In the genomic region with DNA sequence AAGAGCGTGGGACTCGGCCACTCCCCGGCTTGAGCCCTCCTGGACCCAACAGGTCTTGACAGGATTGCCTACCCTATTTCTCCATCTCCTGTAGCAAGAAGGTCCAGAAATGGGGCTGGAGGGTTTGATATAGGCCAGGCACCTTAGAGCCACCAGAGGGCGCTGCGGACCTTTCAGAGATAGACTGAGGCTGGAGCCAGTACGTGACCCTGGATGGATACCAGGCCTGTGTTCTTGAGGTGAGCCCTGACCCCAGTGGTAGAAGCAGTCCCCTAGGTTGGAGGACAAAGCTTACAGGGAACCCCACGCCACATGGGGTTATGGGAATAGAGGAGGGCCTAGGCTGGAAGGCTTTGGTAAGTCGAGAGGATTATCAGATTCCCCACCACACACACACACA, we compare ENCODE assay signal across 8 mouse cellular contexts. TPM values are rescaled to one million over a fixed set of nuclear protein-coding genes. Genes with fewer than 3 reads are reported as not detected.
A peak's percentile ranks its signal among the peaks of the same experiment; 100 is the strongest.
DNase-seq lines count a peak whose midpoint lies in the region; TF ChIP-seq lines count a peak whose summit lies in the region.

No protein-coding gene starts in this region.

- no peaks in the 10 kb centered on the region for H3K27me3 ChIP-seq in forebrain, embryonic 10.5 days (ENCODE audit: poor library complexity, severe bottlenecking)

- no peak for TF ChIP-seq POLR2A in bone marrow, adult 2 months (IDR thresholded peaks at IDR 0.05; ENCODE audit: borderline replicate concordance, control insufficient read depth, low read depth, low read length)

- H3K4me3 ChIP-seq in bone marrow, adult 2 months (replicated peaks; ENCODE audit: control insufficient read depth, low read depth, low read length): no peak overlapping the region
- no peak overlapping the region for H3K4me3 ChIP-seq in forebrain, embryonic 10.5 days

- peak; percentile 93 for TF ChIP-seq CTCF in bone marrow, adult 2 months (IDR thresholded peaks at IDR 0.05; ENCODE audit: control insufficient read depth, insufficient read depth, low read length)

- H3K9me3 ChIP-seq in forebrain, embryonic 10.5 days: no peaks in the 10 kb centered on the region

- peak; percentile 71 to 78 for DNase-seq in CD8-positive naive resting alpha-beta T cell, adult 2 months (ENCODE audit: low read depth in 2 of 2, low spot score in 2 of 2)
- peak; percentile 83 for DNase-seq in forebrain, embryonic 10.5 days (ENCODE audit: extremely low spot score, low spot score)
- DNase-seq in heart, postnatal 4 days: peak; percentile 91
- DNase-seq in layer of hippocampus, adult 9-10 months (ENCODE audit: low spot score): peak; percentile 78
- peak; percentile 93 for DNase-seq in lung, postnatal 14 days
- peak; percentile 85 for DNase-seq in retina, postnatal 1 day
- peak; percentile 71 to 72 for DNase-seq in urinary bladder, adult 18-20 months (ENCODE audit: low spot score in 2 of 2)

- H3K36me3 ChIP-seq in forebrain, embryonic 10.5 days (replicated peaks): no peaks in the 10 kb centered on the region

- peaks cover 8% of the 10 kb centered on the region for H3K4me1 ChIP-seq in bone marrow, adult 2 months (ENCODE audit: control insufficient read depth, insufficient read depth, low read length)
- H3K4me1 ChIP-seq in forebrain, embryonic 10.5 days: peaks cover 16% of the 10 kb centered on the region

- 15% methylated on average over 8 of the region's 8 CpGs for WGBS in bone marrow, adult 2 months
- 16% methylated on average over 8 of the region's 8 CpGs for WGBS in forebrain, embryonic 10.5 days

- no peak overlapping the region for H3K27ac ChIP-seq in bone marrow, adult 2 months (ENCODE audit: control insufficient read depth, insufficient read depth, low read depth, low read length, poor library complexity)
- no peak overlapping the region for H3K27ac ChIP-seq in forebrain, embryonic 10.5 days

RNA-seq across cellular contexts. Expression of gene Ykt6, which starts 40.5 kb away (rescaled TPM):
- 24.6 and 30.8 TPM in 2 replicates for polyA plus RNA-seq in bone marrow, adult 2 months (2011; ENCODE audit: insufficient read depth, insufficient read length, low replicate concordance, missing spikeins)
- 58.5 and 65.5 TPM in 2 replicates for polyA plus RNA-seq in forebrain, embryonic 10.5 days (2016; fragmentation: Nextera tagmentation; extraction: Ambion mirVana)
- 10 to 100 TPM; 92.8 to 94.5 TPM for total RNA-seq in heart, postnatal 4 days (2021)

RNA-seq across cellular contexts. Expression of gene Gck, which starts 46.1 kb away (rescaled TPM):
- polyA plus RNA-seq in bone marrow, adult 2 months (2011; ENCODE audit: insufficient read depth, insufficient read length, low replicate concordance, missing spikeins): 2.8 and 3.7 TPM in 2 replicates
- 2.2 and 2.5 TPM in 2 replicates for polyA plus RNA-seq in forebrain, embryonic 10.5 days (2016; fragmentation: Nextera tagmentation; extraction: Ambion mirVana)
- not detected for total RNA-seq in heart, postnatal 4 days (2021)
